Mouse (Mus musculus) adrenal gland, postnatal 36 days (tissue): ENCODE data around the gene Pard3. TPM values are rescaled to one million over a fixed set of nuclear protein-coding genes. Genes with fewer than 3 reads are reported as not detected.
A peak's percentile ranks its signal among the peaks of the same experiment; 100 is the strongest.

Source experiments
- DNase-seq, 2 experiments: peaks; one replicate each; pipeline ENCODE4 v3.0.0; 2021; ENCODE audit warnings: mixed read lengths in 1 of 2
- total RNA-seq, 2 experiments: library from RNA; stranded (reverse); gene quantifications; 2 replicates each; pipeline ENCODE4 v1.2.3; 2021

Gene Pard3
- total RNA-seq, 2 experiments from 2014 or later, result 40.4 to 41.3 TPM

DNA sequence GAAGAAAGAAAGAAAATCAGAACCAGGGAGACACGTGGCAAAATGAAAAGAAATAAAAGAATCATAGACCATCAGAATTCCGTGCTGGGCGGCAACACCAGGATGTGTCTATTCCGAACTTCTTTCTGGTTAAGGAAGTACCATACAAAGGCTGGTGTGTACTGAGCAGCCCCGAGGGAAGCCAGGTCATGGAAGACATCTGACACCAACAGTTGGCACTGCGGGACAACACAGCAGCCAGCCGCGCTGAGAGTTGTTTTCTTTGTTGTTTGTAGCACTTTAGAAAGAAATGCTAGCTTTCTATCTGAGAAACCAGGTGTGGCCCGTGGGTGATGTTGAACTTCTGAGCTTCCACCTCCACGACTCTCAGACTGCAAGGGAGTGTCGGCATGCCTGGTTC is 274.5 kb downstream of the Pard3 start:
- DNase-seq, result no peak

DNA sequence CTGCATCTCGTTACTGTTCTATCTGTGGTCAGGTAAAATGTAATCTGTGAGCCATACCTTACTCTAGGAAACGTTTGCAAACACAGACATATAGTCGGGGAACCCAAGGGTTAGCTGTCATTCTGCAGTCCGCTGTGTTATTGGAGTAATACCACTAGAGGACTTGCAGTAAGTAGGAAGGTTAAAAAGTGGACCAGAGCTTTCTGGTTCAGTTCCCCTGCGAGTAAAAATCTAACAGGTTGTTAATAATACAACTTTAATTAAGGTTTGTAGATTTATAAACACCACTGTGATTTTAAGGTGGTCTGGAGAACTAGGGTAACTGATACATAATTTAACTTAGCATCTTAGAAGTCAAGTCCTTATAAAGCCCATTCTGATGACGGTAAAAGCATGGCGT is 277.4 kb downstream of the Pard3 start:
- no peak for DNase-seq

- no peak for DNase-seq
Measured at GRCm38 (mm10) chr8:127343115-127343514, 279.4 kb downstream of the Pard3 start.

DNA sequence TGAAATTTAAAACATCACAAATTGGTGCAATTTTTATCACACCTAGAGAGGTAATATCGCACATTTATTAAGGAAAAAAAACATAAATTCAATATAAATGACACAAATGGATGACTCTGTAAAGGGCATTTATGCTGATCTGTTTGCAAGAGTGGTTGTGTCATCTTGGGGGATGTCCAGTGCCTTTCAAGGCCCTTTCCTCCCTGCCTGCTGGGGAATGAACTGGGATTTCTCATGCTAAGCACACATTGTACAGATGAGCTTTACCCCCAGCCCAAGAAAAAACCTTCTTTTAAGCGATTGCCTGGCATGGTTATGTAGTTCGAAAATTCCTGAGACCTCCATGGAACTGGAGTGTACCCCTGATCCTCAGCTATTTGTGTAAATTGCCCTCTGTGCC is 280.7 kb downstream of the Pard3 start:
- peak; percentile 44 to 52 for DNase-seq

- DNase-seq, result no peak
Measured at GRCm38 (mm10) chr8:127345912-127346423, 282.3 kb downstream of the Pard3 start.

DNA sequence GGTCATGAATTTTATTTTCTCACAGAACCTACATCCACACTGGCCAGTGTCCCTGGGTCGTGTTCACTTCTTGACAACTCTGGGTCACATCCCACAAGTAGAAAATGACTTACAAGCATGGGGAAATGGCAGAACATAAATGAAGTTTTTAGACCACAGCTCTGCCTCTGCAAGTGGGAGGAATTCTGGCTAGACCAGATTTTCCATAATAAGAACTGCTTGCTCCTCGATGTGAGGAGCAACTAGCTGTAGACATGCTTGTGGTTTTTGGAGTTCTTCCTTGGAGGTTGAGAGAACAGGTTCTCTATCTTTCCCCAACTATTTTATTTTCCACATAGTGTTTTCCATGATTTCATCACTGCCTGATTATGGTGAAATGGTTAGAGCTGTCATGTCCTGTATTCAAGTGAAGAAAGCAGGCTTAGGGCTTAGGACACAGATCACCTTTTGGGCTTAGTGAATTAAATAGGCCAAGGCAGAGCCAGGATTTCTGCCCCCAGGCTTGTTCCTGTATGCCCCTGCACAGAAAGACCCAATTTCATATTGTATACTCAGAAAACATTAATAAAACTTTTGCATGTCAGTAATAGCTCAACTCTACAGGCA is 284.3 kb downstream of the Pard3 start:
- no peak for DNase-seq

GRCm38 (mm10) chr8:127361796-127362195 is 298.1 kb downstream of the Pard3 start:
- DNase-seq, result no peak

- no peak for DNase-seq
Measured at GRCm38 (mm10) chr8:127368347-127368746, 304.7 kb downstream of the Pard3 start.

DNA sequence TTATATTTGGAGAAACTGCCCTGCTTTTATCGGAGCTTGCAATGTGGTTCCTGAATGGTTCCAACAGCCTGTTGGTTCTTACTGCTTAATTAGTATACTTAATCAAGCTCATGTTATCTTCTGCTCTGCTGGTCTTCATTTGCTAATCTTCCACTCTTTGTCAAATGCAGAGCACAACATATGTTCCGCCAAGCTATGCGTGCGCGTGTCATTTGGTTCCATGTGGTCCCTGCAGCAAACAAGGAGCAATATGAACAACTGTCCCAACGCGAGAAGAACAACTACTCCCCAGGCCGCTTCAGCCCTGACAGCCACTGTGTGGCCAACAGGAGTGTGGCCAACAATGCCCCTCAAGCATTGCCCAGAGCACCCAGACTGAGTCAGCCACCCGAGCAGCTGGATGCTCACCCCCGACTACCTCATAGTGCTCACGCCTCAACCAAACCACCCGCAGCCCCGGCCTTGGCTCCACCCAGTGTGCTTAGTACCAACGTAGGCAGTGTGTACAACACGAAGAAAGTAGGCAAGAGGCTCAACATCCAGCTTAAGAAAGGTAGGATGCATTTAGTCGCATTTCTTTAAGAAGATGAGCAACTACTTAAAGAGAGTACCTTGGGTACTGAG is 307.7 kb downstream of the Pard3 start:
- no peak for DNase-seq

- DNase-seq, result no peak
Measured at GRCm38 (mm10) chr8:127377775-127378174, 314.1 kb downstream of the Pard3 start.

GRCm38 (mm10) chr8:127378994-127379858 is 315.5 kb downstream of the Pard3 start:
- DNase-seq, result no peak

DNA sequence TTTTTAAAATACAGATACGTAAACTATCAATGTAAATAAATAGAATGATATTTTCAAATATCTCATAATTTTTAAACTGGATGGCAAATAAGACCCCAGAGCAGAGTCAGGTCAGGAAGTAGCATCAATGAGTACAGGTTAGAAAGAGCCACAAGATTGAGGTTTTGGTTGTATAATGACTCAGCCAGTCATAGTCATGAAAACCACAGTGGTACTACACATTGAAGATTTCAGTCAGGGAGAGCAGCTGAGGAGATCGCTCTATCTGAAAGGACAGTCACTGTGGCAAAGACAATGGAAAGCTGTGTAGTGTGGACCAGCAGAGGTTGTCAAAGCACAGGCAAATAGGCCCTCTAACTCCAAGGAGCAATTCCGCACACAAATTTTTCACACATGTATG is 317.6 kb downstream of the Pard3 start:
- no peak for DNase-seq

- DNase-seq, result no peak
Measured at GRCm38 (mm10) chr8:127392700-127393099, 329.0 kb downstream of the Pard3 start.

DNA sequence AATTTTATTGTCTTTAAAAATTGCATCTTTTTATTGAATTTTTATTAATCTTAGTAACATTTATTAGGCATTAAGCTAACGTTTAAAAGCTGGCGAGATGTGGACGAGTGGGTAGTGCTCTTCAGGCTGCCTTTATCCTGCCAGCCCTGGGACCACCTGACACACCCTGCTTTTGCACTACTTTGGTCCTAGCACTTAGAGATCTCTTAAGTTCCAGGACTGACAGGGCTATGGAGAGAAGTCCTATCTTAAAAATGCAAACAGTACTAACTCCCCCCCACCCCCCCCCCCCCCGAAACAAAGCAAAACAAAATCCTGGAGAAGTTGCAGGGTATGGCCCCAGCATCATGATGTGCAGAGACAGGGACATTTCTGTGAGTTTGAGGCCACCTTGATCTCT is 331.8 kb downstream of the Pard3 start:
- DNase-seq, result no peak

DNA sequence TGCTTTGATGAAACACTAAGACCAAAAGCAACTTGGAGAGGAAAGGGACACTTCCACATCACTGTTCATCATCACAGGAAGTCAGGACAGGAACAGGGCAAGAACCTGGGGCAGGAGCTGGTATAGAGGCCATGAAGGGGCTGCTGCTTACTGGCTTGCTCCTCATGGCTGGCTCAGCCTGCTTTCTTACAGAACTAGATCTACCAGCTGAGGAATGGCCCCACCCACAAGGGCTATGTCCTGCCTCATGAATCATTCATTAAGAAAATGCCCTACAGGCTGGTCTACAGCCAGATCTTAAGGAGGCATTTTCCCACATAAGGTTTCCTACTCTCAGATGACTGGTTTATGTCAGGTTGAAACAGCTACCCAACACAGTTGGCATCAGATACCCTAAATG is 342.1 kb downstream of the Pard3 start:
- no peak for DNase-seq

- DNase-seq, result no peak
Measured at GRCm38 (mm10) chr8:127410606-127411005, 346.9 kb downstream of the Pard3 start.

DNA sequence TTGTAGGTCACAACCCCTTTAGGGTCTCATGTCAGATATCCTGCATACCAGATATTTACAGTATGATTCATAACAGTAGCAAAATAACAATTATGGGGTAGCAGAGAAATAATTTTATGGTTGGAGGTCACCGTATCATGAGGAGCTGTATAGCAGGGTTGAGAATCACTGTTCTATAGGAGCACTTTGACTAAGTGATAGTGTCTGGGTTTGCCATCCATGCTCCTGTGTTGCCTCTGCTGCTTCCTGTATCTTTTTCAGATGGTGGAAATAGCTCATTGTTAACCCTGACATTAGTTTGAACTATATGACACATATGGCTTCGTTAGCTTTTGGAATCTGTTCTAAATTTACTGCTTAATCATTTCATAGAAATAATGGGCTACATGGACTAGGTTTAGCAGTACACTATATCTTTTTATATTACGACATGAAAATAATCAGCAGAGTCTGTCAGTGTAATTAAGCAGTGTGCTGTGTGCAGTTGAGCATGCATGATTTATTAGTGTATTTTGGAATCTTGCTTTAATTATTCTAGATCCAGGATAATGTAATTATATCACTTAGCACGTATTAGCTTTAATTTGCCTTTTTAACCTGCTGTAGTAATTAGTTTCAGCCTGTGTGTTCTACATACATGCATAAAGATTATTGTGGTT is 347.6 kb downstream of the Pard3 start:
- no peak for DNase-seq

DNA sequence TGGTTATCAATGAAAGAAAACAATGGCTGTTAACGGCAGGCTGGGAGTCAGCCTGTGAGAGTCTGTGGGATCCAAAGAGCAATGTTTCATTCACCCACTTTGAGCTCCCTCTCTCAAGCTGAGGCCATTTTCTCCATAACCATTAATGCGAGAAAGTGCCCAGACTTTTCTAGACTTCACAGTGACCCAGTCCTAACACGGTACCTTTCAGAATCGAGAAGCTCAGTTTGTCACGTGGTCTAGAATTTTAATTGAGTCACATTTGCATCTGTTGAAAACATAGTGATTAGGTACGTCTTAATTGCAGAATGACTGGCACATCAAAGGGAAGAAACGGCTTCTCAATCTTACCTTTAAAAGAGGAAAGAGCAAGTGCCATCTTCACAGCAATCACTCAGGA is 359.3 kb downstream of the Pard3 start:
- no peak for DNase-seq

DNA sequence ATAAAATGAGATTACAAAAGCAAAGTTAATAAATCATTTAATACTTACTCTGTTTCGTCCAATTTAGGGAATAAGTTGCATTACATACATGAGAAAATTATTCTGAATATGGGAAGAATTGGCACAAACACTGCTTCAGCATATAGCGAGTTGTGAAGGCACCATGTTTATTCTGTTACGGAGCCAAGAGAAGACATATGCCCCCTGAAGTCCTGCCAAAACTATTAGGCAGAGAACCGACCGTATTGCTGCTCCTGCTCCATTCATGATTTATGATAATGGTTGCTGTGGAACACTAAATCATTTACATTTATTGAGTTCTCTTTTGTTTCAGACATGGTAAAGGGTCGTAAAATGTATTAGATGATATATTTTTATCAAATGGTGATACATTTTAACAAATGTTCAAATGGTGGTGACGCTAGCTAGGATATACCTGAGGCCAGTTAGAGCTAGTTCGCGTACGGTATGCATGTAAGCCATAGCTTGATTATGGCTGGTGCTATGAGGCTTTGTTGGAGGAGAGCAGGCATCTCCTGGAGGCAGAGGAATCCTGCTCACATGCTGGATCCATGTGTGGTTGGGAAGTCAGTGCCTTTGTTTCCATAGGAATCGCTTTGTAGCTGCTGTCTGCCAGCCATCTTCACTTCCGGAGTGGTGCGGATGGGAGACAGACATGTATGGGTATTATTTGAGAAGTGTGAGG is 360.7 kb downstream of the Pard3 start:
- no peak for DNase-seq

- no peak for DNase-seq
Measured at GRCm38 (mm10) chr8:127426857-127427256, 363.2 kb downstream of the Pard3 start.

- DNase-seq, result no peak
Measured at GRCm38 (mm10) chr8:127428004-127428403, 364.3 kb downstream of the Pard3 start.

DNA sequence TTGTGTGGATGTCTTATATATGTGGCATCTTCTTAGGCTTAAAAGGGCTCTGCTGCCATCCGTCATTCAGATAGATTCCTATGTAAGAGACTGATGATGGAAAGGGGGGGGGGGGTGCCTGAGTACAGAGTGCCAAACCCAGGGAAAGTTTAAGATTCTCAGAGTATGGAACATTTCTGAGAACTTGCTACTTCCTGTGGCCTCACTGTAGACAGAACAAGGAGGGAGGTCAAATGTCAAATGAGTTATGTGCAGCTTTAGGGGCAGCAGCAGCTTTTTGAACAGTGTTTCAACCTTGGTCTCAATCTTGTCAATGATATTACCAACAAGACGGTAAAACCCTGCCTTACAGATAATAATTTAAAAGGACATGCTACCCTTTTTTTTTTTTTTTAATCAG is 367.5 kb downstream of the Pard3 start:
- DNase-seq, result no peak
